Mouse (Mus musculus) megakaryocyte progenitor cell, adult 5-6 weeks (primary cell): ENCODE measurements around the gene Clpb. TPM values are rescaled to one million over a fixed set of nuclear protein-coding genes. Genes with fewer than 3 reads are reported as not detected.

Experiments
- ATAC-seq: replicated peaks from 2 replicates; pipeline ENCODE4 v1.8.0; 2016; ENCODE audit warnings: mild to moderate bottlenecking, moderate TSS enrichment, inconsistent platforms; ENCODE audit not compliant: poor library complexity
- total RNA-seq, 2 experiments: library from RNA; stranded (forward) in 1 of 2; stranded (reverse) in 1 of 2; fragments of 157-497, 149-512 nt in 1 of 2; fragments of 200-1000 nt in 1 of 2; gene quantifications; 2 replicates each; pipeline versions ENCODE4 v1.2.3 to v1.2.4; 2015 to 2017

Clpb gene
- total RNA-seq, 2 experiments from 2014 or later = 9.9 to 32.9 TPM

- no peak for ATAC-seq
Measured at GRCm38 (mm10) chr7:101772687-101773086, 109.3 kb downstream of the Clpb start.

DNA sequence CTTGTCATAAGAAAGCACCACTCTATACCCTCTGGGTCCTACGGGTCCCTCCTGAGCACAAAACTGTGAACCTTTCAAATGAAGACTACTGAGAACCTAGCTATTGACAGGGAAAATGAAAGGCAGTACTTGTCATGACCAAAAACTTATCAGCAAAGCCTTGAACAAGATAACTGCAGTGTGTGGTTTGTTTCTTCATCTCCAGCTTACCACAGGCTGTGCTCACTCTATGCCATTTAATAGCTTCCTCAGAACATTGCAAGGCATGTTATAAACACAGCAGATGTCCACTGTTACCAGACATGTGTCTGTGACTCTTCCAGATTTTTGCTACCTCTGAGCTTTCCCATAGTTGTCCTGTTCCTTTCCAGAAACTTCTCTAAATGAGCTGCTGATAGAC, 113.6 kb downstream of the Clpb start:
- ATAC-seq = peak; percentile 46; the same call in 1 of the 2 replicates

GRCm38 (mm10) chr7:101817861-101818401, 154.5 kb downstream of the Clpb start, which contains the start of gene Phox2a:
Phox2a (plus strand) TSS chr7:101818313.
- ATAC-seq = no peak

DNA sequence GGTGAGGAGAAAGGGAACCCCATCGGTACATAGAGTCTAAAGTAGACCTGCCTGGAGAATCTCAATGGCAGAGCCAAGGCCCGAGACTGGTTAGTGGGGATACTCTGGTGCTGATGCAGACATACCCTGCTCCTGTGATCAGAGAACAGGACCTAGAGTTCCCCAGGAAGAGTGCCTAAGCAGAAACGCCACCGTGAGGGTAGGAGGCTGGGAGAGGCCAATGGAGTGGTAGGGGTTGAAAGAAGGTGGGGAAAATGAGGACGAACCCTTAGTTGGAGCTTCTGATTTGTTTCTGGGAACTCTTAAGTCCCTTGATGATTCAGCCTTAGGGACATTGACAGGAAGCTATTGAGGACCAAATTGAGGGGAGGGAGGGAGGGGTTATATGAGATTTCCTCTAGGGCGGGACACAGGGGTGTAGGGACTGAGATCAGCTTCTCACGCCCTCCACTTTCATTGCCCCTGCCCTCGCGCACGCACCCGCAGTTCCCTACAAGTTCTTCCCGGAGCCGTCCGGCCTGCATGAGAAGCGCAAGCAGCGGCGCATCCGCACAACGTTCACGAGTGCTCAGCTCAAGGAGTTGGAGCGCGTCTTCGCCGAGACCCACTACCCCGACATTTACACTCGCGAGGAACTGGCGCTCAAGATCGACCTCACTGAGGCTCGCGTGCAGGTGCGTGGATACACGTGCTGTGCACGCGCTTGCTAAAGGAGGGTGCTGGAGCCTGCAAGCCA, 157.0 kb downstream of the Clpb start:
- ATAC-seq = no peak

DNA sequence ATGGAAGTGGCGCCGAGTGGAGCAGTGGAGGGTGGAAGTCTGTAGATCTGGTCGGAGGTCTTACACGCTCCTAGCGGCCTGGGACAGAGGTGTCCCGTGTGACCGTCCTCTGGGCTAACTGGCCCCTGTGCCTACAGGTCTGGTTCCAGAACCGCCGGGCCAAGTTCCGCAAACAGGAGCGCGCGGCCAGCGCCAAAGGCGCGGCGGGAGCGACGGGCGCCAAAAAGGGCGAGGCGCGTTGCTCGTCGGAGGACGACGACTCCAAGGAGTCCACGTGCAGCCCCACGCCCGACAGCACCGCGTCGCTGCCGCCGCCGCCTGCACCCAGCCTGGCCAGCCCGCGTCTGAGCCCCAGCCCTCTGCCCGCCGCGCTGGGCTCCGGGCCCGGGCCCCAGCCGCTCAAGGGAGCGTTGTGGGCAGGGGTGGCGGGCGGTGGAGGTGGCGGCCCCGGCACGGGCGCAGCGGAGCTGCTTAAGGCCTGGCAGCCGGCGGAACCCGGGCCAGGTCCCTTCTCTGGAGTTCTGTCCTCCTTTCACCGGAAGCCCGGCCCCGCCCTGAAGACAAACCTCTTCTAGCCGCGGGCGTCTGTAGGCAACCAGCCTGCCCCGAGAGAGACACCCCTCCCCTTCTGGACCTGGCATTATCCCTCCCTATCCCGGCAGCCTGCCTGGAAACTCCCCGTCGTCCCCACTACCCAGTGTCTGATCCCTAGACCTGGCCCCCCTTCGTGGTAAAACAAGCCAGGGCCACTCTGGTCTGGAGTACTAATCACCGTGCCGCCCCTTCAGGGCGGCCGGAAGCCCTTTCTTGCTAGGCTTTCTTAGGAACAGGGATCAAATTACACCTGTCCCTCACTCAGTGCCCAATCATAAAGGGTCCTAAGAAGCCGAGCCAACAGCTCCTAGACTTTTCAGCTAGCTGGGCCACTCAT, 158.4 kb downstream of the Clpb start:
- ATAC-seq = peak; percentile 50

DNA sequence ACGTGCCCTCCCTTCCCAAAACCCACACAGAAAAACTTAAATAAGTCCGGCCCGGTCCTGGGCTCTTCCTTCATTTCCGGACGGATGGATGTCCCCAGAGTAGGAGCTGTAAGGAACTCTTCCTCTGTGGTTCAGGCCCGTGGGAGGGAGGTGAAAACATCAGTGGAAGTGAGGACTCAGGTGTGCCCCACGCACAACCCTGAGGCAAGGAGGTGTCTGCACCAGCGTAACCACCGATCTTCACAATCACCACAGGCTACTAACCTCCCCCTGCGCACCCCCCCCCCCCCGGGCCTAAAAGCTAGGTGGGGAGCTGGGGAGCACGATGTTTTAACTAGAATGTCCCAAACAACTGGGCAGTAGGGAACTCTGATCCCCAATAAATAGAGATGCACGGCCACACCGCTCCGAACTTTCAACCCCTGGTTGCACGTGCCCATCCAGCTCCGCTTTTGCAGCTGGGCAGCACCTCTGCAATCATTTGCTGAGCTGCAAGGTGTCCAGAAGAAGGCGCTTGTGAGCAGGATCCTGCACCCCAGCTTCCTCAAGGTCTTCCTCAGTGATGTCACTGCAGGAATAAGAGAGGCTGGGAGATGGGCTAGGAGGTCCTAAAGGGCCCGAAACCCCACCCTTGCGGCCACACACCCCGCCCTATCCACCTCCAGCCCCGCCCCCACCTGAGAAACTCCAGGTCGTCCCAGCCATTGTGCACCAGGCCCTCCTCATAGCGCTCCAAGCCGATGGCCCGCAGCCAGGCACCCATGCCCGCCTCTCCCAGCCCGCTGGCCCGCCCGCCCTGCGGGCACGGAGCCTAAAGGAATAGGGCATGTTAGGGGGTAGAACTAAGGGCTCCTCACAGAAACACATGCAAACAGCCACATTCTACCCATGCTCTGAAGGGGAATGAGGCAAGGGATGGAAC, 159.7 kb downstream of the Clpb start:
- ATAC-seq = peak; percentile 52; the same call in 1 of the 2 replicates

GRCm38 (mm10) chr7:101823758-101824630, 160.6 kb downstream of the Clpb start:
- ATAC-seq = no peak

GRCm38 (mm10) chr7:101830373-101830772, 166.9 kb downstream of the Clpb start:
- ATAC-seq = no peak

DNA sequence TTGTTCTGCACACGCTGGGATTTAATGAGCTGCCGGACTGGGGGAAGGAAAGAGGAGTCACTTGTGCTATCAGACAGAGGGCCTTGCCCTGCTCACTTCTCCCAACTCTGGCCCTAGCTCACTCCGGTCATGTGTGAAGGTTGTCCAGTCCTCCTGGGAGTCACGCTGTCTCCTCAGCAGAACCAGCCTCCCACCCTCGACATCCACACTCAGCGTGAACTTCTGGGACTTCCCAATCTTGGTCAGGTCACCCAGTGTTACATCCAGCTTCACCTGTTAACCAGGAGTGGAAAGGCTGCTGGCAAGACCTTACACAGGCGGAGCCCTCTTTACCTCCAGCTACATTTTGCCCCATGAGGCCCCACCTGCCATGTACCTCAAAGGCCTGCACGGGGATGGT, 168.0 kb downstream of the Clpb start:
- no peak for ATAC-seq

- no peak for ATAC-seq
Measured at GRCm38 (mm10) chr7:101832372-101832771, 168.9 kb downstream of the Clpb start.

- ATAC-seq = no peak
Measured at GRCm38 (mm10) chr7:101833352-101833751, 169.9 kb downstream of the Clpb start.

- no peak for ATAC-seq
Measured at GRCm38 (mm10) chr7:101833916-101834584, 170.6 kb downstream of the Clpb start.

- ATAC-seq = no peak
Measured at GRCm38 (mm10) chr7:101834903-101835302, 171.5 kb downstream of the Clpb start.

DNA sequence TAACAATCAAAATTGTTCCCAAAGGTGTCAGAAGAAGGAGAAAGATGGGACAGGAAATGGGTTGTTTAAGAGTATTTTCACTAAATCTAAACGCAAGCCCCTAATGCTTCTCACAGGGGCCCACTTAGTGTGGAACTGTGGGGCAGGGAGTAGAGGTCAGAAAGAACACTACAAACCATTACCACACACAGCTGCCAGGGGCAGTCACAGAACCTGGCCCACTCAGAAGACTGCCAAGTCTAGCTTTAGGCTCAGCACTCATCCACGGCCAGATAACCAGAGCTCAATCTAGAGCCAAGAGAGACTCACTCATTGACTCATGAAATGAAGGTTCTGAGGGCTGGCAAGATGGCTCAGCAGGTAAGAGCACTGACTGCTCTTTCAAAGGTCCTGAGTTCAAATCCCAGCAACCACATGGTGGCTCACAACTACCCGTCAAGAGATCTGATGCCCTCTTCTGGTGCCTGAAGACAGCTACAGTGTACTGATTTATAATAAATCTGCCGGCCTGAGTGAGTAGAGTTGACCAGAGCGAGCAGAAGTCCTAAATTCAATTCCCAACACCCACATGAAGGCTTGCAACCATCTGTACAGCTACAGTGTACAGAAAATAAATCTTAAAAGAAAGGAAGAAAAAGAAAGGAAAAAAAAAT, 172.2 kb downstream of the Clpb start:
- no peak for ATAC-seq

DNA sequence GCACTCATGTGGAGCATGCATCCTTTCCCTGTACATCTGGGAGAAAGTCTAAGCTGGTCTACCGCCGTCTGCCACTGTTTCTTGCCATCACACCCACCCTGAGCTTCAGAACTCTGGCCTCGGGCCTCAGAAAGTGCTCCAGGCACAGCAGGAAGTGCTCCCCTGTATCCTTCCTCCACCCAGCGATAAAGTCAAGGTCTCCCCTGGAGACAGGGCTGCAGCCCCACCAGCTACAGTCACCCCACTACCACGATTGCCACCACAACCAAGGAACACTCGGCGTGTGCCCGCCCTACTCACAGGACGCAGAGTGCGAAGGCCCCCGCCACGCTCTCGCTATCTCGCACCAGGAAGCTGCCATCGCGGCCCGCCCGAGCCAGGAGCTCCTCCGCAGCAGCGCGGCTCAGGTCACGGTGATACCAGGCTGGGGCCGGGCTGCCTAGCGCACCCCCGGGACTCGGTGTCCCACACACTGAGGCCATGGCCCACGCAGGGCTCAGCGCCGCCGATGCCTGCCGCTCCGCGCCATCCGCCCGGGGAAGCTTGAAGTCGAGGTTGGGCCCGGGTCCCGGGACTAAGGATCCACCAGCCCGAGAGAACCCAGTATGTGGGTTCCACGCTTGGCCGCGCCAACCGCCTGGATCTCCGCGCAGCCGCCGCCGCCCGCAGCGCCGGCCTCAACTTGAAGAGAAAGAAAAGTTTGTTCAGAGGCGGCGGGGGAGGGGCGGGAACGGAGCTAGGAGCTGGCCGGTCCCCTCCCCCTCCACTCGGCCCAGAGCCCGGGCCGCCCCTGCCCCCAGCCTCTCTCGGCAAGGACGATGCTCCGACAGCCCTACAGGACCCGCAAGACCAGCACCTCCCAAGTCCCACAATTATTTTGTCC, 173.1 kb downstream of the Clpb start:
- peak; percentile 51 for ATAC-seq

GRCm38 (mm10) chr7:101837154-101837605, 173.7 kb downstream of the Clpb start:
- no peak for ATAC-seq
